Mouse (Mus musculus): ENCODE results near the gene Pappa2. TPM values are rescaled to one million over a fixed set of nuclear protein-coding genes. Genes with fewer than 3 reads are reported as not detected.

The Pappa2 gene
- polyA plus RNA-seq, 1 experiment from 2014 or later, result 1.2 TPM

DNA sequence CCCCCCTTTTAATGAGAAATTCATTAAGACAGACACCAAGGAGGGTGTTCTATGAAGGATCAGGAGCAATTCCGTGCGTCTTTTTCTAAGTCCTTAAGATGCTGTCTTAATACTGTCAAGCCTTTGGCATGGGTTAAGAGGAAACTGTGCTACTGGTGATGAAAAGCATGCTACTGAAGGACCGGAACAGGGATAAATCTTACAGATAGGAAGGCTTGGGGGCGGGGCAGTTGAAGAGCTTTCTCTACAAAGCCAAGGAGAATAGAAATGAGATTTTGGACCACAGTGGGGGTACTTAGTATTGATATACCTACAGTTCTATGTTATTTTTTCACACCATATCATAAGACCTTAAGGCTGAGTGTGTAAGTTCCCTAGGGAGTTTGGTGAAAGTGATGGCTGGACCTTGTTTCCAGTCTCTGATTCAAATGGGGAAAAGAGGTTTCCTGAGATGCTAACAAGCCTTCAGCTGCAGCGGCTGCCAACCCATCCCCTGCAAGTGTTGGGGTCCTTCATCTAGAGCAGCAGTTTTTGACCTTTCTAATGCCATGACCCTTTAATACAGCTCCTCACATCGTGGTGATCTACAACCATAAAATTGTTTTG lies 240.0 kb downstream of the Pappa2 start:
- Histone ChIP-seq H3K9ac (replicated peaks; ENCODE audit: low read length) (no peak overlapping the region), H3K4me2 (replicated peaks; ENCODE audit: low read depth, low read length) (no peak overlapping the region), H3K4me3 (ENCODE audit: low read length) (no peak overlapping the region), H3K36me3 (ENCODE audit: insufficient read depth, low read length) (no peaks in the 10 kb centered on the region), H3K4me1 (ENCODE audit: insufficient read depth, low read length) (peaks cover 4% of the 10 kb centered on the region; the same call in 1 of the 2 replicates), H3K27me3 (ENCODE audit: insufficient read depth, low read length) (no peaks in the 10 kb centered on the region), H3K27ac (ENCODE audit: low read length) (no peak overlapping the region), H3K9me3 (ENCODE audit: low read length) (no peaks in the 10 kb centered on the region)
- 68% methylated on average over 6 of the region's 6 CpGs for WGBS
- ATAC-seq (ENCODE audit: low FRiP score, low TSS enrichment), result peak; percentile 51; the same call in 1 of the 2 replicates

DNA sequence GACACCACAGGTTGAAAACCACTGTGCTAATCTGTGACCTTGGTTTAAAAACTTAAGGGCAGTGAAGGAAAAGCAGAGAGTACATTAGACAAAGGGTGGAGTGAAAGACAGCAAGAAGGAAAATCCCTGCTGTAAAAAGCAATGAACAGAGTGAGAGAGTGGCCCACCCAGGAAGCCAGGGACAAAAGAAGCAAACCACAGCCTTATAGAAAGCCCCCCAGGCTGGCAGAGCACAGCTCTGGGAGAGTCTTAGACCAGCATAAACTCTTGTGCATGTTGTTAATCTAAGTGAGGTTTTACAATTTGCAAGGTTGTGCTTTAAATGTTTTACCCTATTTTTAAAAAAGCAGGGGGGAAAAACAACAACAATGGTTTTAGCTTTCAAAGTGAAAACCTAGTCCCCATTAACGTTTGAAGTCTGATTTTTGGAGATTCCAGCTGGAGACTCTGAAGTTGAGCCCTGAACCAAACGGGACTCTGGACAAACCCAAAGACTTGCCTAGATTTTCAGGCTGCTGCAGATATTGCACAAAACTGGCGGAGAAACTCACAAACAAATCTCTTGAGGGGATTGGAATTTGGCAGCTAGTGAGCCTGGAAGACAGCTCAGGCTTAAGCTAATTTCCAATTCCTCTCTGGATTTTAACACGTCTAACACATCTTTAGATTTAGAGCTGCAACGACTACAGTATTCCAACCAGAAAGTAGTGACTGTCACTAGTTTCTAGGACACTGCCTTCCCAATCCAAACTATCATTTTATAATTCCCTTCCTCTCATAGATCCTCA lies 241.0 kb downstream of the Pappa2 start:
- 44% methylated on average over 5 of the region's 5 CpGs for WGBS
- H3K27ac ChIP-seq (ENCODE audit: low read length), result no peak overlapping the region
- H3K9me3 ChIP-seq (ENCODE audit: low read length), result no peaks in the 10 kb centered on the region
- no peaks in the 10 kb centered on the region for H3K36me3 ChIP-seq (ENCODE audit: insufficient read depth, low read length)
- no peak overlapping the region for H3K4me3 ChIP-seq (ENCODE audit: low read length)
- H3K4me1 ChIP-seq (ENCODE audit: insufficient read depth, low read length), result peaks cover 4% of the 10 kb centered on the region; the same call in 1 of the 2 replicates
- no peaks in the 10 kb centered on the region for H3K27me3 ChIP-seq (ENCODE audit: insufficient read depth, low read length)
- no peak overlapping the region for H3K4me2 ChIP-seq (replicated peaks; ENCODE audit: low read depth, low read length)
- ATAC-seq (ENCODE audit: low FRiP score, low TSS enrichment), result no peak
- H3K9ac ChIP-seq (replicated peaks; ENCODE audit: low read length), result no peak overlapping the region

DNA sequence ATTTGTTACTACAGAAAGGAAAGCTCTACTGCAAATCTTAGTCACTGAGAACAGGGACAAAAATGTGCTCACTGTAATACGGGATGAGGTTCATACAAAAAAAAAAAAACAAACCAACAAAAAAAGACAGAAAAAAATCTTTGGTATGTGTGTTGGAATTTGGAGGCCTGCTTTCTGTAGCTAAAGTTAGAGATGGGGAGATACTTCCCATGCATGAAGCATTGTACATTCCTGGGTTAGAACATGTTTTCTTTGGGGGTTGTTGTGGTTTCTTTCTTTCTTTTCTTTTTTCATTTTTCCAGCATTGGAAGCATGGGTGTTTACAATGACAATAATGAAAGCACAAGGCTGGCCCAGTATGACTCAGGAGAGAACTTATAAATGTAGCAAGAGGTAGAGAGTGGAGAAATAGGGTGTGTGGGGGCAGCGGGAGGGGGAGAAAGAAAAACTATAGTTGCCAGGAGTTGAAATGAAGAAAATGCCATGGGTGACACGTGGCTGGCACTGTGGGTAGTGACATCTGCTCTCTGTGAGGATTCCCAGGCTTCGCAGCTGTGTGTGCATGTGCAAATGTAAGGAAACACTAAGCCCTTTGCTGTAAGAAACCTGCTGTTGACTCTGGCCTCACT lies 247.3 kb downstream of the Pappa2 start:
- no peak overlapping the region for H3K9ac ChIP-seq (replicated peaks; ENCODE audit: low read length)
- no peak overlapping the region for H3K27ac ChIP-seq (ENCODE audit: low read length)
- no peaks in the 10 kb centered on the region for H3K36me3 ChIP-seq (ENCODE audit: insufficient read depth, low read length)
- no peak overlapping the region for H3K4me2 ChIP-seq (replicated peaks; ENCODE audit: low read depth, low read length)
- ATAC-seq (ENCODE audit: low FRiP score, low TSS enrichment), result no peak
- no peaks in the 10 kb centered on the region for H3K27me3 ChIP-seq (ENCODE audit: insufficient read depth, low read length)
- H3K4me3 ChIP-seq (ENCODE audit: low read length), result no peak overlapping the region
- H3K4me1 ChIP-seq (ENCODE audit: insufficient read depth, low read length), result no peaks in the 10 kb centered on the region
- no peaks in the 10 kb centered on the region for H3K9me3 ChIP-seq (ENCODE audit: low read length)
- whole genome bisulfite sequencing, result 60% methylated on average over 4 of the region's 4 CpGs

DNA sequence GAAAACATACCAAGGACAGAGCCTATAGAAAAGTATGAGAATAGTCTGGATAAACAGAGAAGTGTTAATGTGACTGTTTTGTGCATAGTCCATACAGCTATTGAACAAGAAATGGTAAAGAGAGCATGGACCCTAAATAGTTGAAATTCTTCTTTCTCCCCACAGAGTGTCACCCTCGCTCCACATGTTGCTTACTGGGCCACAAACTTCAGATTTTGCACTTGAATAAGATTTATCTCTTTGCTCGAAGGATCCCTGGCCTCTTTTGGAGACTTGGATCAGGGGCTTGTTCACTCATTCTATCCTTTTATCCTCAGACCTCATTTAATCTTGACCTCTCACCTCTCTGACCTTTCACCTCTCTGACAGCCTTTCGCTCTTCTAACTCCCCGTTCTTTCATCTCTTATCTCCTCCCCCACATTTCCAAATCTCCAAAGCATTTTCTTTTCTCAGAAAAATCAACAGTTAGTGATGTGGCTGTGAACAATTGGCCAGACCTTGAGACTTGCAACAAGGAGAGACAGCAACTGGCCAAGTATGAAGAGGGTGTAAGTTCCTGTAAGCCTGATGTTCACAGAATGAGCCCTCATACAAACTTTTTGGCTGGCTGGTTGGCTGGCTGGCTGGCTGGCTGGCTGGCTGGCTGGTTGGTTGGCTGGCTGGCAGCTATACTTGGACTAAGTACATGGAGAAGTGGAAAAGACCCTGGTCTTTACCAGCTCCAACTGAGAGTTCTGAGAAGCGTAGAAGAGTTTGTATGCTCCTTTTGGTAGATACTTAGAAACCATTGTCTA lies 266.8 kb downstream of the Pappa2 start:
- ATAC-seq (ENCODE audit: low FRiP score, low TSS enrichment), result no peak
- Histone ChIP-seq H3K36me3 (ENCODE audit: insufficient read depth, low read length) (no peaks in the 10 kb centered on the region), H3K27me3 (ENCODE audit: insufficient read depth, low read length) (no peaks in the 10 kb centered on the region), H3K9ac (replicated peaks; ENCODE audit: low read length) (no peak overlapping the region), H3K9me3 (ENCODE audit: low read length) (no peaks in the 10 kb centered on the region), H3K4me2 (replicated peaks; ENCODE audit: low read depth, low read length) (no peak overlapping the region), H3K4me3 (ENCODE audit: low read length) (no peak overlapping the region), H3K4me1 (ENCODE audit: insufficient read depth, low read length) (no peaks in the 10 kb centered on the region), H3K27ac (ENCODE audit: low read length) (no peak overlapping the region)
- 31% methylated on average over 5 of the region's 5 CpGs for WGBS

DNA sequence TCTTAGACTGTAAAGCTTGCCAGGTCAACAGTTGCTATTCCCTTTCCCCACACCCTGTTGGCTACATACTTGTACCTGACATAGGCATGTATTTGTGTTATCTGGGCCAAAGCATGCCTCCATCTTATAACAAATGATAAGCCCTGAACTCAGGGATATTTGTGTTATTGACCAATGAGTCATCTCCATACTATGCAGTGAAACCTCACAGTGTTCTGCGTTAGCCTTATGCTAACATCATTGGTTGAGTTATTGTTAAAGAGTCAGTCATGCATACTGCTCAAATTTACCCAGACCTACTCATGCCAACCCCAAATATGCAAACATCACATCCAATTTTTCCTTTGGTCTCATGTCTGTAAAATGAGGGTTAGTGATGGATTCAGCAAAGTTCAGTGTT lies 279.0 kb downstream of the Pappa2 start:
- WGBS, result 97% methylated on average over 1 of the region's 1 CpGs
- H3K36me3 ChIP-seq (ENCODE audit: insufficient read depth, low read length), result no peaks in the 10 kb centered on the region
- no peak for ATAC-seq (ENCODE audit: low FRiP score, low TSS enrichment)
- no peak overlapping the region for H3K27ac ChIP-seq (ENCODE audit: low read length)
- H3K4me3 ChIP-seq (ENCODE audit: low read length), result no peak overlapping the region
- H3K27me3 ChIP-seq (ENCODE audit: insufficient read depth, low read length), result no peaks in the 10 kb centered on the region
- H3K4me2 ChIP-seq (replicated peaks; ENCODE audit: low read depth, low read length), result no peak overlapping the region
- no peaks in the 10 kb centered on the region for H3K4me1 ChIP-seq (ENCODE audit: insufficient read depth, low read length)
- H3K9ac ChIP-seq (replicated peaks; ENCODE audit: low read length), result no peak overlapping the region
- H3K9me3 ChIP-seq (ENCODE audit: low read length), result no peaks in the 10 kb centered on the region

DNA sequence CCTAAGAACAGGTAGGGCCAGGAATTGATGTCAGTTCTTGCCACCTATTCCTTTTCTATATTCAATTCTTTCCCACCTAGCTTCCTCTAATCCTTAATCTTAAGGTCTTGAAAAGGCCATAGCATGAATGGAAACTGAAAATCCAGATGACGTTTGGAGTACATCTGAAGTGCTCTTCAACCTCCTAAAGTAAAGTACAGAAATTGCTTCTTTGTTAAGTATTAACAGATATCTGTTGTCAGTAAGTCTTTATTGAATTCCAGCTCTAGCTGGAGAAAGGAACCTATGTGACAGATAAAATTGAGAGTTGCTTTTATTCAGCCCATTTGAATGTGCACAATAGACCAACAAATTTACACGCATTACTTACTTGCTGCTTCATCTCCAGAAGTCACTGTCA lies 280.1 kb downstream of the Pappa2 start:
- Histone ChIP-seq H3K27me3 (ENCODE audit: insufficient read depth, low read length) (no peaks in the 10 kb centered on the region), H3K27ac (ENCODE audit: low read length) (no peak overlapping the region), H3K4me2 (replicated peaks; ENCODE audit: low read depth, low read length) (no peak overlapping the region), H3K9ac (replicated peaks; ENCODE audit: low read length) (no peak overlapping the region), H3K4me3 (ENCODE audit: low read length) (no peak overlapping the region), H3K36me3 (ENCODE audit: insufficient read depth, low read length) (no peaks in the 10 kb centered on the region), H3K4me1 (ENCODE audit: insufficient read depth, low read length) (no peaks in the 10 kb centered on the region), H3K9me3 (ENCODE audit: low read length) (no peaks in the 10 kb centered on the region)
- 89% methylated on average over 2 of the region's 2 CpGs for WGBS
- ATAC-seq (ENCODE audit: low FRiP score, low TSS enrichment), result no peak

DNA sequence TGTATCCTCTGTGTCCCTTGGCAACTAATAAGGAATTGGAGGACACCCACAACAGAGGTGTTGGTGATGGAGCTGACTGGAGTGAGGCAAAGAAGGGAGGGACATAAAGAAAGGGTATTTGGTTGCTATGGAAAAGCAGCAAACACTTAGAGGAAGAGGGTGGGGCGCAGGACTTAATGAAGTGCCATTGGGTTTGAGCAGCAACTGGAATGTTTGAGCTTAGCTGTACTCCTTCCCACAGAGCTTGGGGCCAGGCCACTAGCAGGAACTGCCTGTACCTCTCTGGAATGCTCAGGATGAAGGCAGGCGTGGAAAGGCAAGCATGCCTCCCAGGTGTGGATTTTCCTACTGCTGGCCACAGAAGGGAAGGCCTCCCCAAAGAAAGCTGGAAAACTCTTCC lies 281.0 kb downstream of the Pappa2 start:
- no peaks in the 10 kb centered on the region for H3K4me1 ChIP-seq (ENCODE audit: insufficient read depth, low read length)
- no peaks in the 10 kb centered on the region for H3K36me3 ChIP-seq (ENCODE audit: insufficient read depth, low read length)
- H3K9ac ChIP-seq (replicated peaks; ENCODE audit: low read length), result no peak overlapping the region
- no peaks in the 10 kb centered on the region for H3K27me3 ChIP-seq (ENCODE audit: insufficient read depth, low read length)
- WGBS, result 83% methylated on average over 2 of the region's 2 CpGs
- H3K4me3 ChIP-seq (ENCODE audit: low read length), result no peak overlapping the region
- H3K27ac ChIP-seq (ENCODE audit: low read length), result no peak overlapping the region
- H3K4me2 ChIP-seq (replicated peaks; ENCODE audit: low read depth, low read length), result no peak overlapping the region
- no peak for ATAC-seq (ENCODE audit: low FRiP score, low TSS enrichment)
- H3K9me3 ChIP-seq (ENCODE audit: low read length), result no peaks in the 10 kb centered on the region

DNA sequence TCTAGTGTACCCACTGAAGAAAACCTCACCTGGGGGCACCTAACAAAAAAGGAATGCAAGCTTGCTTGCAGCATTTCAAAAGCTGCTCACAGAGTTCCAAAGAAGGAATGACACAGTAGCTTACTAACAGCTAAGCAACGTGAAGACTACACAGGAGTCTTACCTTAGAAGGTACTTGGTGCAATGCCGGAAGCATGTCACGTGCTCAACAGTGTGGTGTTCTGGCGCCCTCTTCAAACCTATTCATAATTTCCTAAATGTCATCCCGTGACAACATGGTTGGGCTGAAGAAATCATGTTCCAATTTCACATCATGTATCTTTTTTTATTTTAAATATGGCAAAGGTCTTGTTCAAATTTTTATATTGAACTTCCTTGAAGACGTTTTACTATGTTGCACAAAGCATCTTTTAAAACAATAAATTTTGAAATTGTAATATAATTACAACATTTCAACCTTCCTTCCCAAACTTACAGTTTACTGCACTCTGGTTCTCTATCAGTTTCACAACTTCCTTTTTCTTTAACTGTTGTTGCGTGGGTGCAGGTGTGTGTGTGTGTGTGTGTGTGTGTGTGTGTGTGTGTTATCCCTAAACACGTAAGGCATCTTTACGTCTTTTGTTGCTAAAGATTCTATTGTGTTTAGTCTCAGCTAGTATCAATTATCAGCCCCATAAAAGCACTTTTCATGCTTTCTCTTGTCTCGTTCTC lies 282.3 kb downstream of the Pappa2 start:
- H3K27me3 ChIP-seq (ENCODE audit: insufficient read depth, low read length), result no peaks in the 10 kb centered on the region
- WGBS, result 86% methylated on average over 10 of the region's 10 CpGs

DNA sequence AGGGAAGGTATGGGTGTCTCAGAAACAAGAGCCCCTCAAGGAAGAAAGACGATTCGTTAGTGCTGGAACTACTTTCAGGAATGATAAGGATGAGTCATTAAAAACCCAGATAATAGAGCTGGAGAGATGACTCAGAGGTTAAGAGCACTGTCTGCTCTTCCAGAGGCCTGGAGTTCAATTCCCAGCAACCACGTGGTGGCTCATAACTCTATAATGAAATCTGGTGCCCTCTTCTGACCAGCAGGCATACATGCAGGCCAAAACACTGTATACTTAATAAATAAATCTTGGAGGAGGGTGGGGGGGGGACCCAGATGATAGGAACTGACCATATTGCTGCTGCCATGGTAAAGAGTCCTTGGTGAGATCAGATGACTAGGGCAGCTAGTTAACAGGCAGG lies 282.9 kb downstream of the Pappa2 start:
- Histone ChIP-seq H3K36me3 (ENCODE audit: insufficient read depth, low read length) (no peaks in the 10 kb centered on the region), H3K4me3 (ENCODE audit: low read length) (no peak overlapping the region), H3K4me1 (ENCODE audit: insufficient read depth, low read length) (no peaks in the 10 kb centered on the region), H3K27me3 (ENCODE audit: insufficient read depth, low read length) (no peaks in the 10 kb centered on the region), H3K9ac (replicated peaks; ENCODE audit: low read length) (no peak overlapping the region), H3K4me2 (replicated peaks; ENCODE audit: low read depth, low read length) (no peak overlapping the region), H3K27ac (ENCODE audit: low read length) (no peak overlapping the region), H3K9me3 (ENCODE audit: low read length) (no peaks in the 10 kb centered on the region)
- 68% methylated on average over 3 of the region's 3 CpGs for WGBS
- no peak for ATAC-seq (ENCODE audit: low FRiP score, low TSS enrichment)

More for the DNA sequence above, 282.3 kb downstream of the Pappa2 start:
- no peak overlapping the region for H3K4me2 ChIP-seq (replicated peaks; ENCODE audit: low read depth, low read length)
- H3K9me3 ChIP-seq (ENCODE audit: low read length), result no peaks in the 10 kb centered on the region
- H3K27ac ChIP-seq (ENCODE audit: low read length), result no peak overlapping the region
- no peaks in the 10 kb centered on the region for H3K4me1 ChIP-seq (ENCODE audit: insufficient read depth, low read length)
- no peak overlapping the region for H3K9ac ChIP-seq (replicated peaks; ENCODE audit: low read length)
- H3K4me3 ChIP-seq (ENCODE audit: low read length), result no peak overlapping the region
- no peaks in the 10 kb centered on the region for H3K36me3 ChIP-seq (ENCODE audit: insufficient read depth, low read length)
- ATAC-seq (ENCODE audit: low FRiP score, low TSS enrichment), result no peak
